Mouse (Mus musculus) right cerebral cortex, adult 2 months (tissue): ENCODE data around the gene Akap14.

Source experiments
- DNase-seq, 2 experiments: peaks; one replicate each; pipeline ENCODE4 v3.0.0; 2021 to 2022; ENCODE audit warnings: low spot score in 2 of 2

Gene Akap14

DNA sequence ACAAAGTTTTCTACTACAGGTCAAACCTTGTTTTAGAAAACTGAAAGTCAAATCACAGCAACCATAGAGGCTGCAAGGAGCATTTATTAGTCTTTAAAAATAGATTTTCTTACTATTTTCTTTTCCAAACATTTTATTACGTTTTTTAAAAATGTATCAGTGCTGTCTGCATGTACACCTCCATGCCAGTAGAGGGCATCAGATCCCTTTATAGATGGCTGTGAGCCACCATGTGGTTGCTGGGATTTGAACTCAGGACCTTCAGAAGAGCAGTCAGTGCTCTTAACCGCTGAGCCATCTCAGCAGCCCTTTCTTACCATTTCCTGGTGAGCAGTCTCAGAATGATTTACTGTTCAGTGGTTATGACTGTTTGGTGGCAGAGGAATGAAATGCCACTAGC, 64.8 kb downstream of the Akap14 start:
- DNase-seq: no peak
